Mouse (Mus musculus): ENCODE data around the gene Pax5. TPM values are rescaled to one million over a fixed set of nuclear protein-coding genes. Genes with fewer than 3 reads are reported as not detected.
A peak's percentile ranks its signal among the peaks of the same experiment; 100 is the strongest.

The Pax5 gene
- polyA plus RNA-seq, 1 experiment from 2014 or later: 0.71 TPM

DNA sequence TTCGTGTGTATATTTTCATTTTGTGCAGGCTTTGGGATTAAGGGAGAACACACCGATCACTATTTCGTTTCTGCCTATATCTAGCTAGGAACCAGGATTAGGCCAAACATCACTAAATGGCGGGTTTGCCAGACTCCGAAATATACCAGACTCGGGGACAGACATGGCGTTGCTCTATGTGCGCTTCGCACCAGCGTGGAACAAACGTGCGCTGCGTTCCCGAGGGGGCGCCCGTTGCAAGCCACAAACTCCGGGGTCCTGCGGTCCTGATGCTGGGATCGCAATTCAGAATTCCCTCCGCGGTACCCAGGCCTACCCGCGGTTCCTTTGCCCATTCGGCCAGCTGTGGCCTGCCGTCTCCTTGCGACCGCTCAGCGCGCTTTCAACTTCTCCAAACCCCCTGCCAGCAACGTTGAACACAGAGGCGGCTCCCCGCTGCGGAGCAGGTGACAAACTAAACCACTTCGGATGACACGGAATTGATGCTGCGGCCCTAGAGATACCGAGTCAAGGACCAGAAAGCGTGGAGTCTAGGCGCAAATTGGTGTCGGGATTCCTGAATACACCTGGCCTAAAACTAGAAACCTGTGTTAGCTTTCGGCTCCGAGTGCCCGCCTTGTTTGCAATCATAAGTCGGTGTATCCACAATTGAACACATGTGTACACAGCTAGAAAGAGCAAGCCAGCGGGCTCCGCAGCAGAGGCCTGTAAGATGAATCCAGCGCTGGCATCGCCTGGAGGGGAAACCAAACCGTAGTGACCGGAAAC lies 2.7 kb upstream of the Pax5 start:
- Histone ChIP-seq H3K36me3 (replicated peaks) (no peaks in the 10 kb centered on the region), H3K27me3 (ENCODE audit: poor library complexity, severe bottlenecking) (peaks cover 99% of the 10 kb centered on the region), H3K9me3 (no peaks in the 10 kb centered on the region), H3K4me1 (peaks cover 51% of the 10 kb centered on the region), H3K4me3 (peak overlapping the region; percentile 33), H3K27ac (no peak overlapping the region)
- WGBS: under 1% methylated on average over 50 of the region's 50 CpGs
- DNase-seq (ENCODE audit: extremely low spot score, low spot score): peak; percentile 55

DNA sequence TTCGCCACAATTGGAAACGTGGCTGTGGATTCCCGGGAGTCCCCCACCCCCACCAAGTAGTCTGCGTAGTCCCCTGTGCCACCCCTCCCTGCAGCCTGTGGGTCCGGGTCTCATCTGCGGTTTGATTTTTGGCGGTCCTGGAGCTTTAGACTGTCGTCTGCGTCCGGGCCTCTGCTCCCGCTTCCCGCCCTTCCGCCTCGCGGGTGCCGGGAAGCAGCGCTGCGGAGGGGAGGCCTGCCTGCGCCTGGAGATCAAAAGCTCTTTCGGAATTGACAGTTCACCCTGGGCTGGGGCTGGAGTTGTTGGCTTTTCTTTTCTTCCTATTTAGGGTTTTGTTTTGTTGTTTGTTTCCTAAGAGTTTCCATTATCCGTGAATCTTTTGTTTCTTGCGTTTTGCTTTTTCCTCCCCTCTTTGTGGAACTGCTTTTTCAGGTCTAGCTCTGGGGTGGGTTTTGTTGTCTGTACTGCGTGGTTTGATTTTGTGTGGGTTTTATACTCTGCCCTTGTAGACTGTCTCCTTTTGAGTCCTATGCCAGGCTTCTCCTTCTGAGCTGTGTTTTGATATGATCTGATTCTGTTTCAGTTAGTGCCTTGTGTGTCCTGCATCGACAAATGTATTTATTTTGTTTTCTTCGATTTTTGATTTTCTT lies 1.9 kb upstream of the Pax5 start:
- peak; percentile 48 for DNase-seq (ENCODE audit: extremely low spot score, low spot score)
- WGBS: under 1% methylated on average over 25 of the region's 25 CpGs
- Histone ChIP-seq H3K36me3 (replicated peaks) (no peaks in the 10 kb centered on the region), H3K4me3 (peak overlapping the region; percentile 45), H3K27ac (peak overlapping the region; percentile 54; the same call in 1 of the 2 replicates), H3K9me3 (no peaks in the 10 kb centered on the region), H3K4me1 (peaks cover 48% of the 10 kb centered on the region), H3K27me3 (ENCODE audit: poor library complexity, severe bottlenecking) (peaks cover 99% of the 10 kb centered on the region)

DNA sequence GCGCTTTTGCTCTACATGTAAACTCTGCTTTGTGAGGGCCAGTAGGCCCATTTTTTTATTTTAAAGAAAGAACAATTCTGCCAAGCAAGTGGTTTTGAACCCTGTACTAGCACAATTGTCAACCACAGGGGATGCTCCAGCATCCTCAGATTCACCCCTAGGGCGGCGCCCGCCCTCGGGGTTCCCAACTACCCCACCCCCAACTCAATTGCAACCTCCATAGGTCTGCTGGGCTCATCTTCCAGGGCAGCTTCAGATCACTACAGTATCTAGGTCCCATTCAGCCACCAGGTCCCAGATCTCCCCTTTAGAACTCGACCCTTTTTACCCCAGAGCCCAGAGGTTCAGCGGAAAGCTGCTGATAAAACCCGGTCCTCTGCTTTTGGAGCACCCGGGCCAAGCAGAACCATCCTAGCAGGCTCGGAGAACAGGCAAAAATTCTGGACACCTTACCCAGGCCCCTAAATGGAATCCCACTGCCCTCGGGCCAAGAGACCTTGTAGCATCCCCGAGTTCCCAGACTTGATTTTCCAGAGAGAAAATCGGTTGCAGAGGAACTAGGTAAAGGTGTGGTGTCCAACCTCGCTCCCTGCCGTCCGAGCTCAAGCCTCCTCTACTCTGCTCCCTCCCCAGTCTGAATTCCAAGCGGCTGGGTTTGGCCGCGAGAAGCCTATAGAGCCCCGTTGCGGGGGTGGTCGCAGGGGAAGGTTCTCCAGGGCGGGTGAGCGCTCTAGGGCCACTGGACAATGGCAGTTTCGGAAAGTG lies 1.0 kb upstream of the Pax5 start:
- no peaks in the 10 kb centered on the region for H3K36me3 ChIP-seq (replicated peaks)
- H3K4me1 ChIP-seq: peaks cover 39% of the 10 kb centered on the region
- H3K9me3 ChIP-seq: no peaks in the 10 kb centered on the region
- peaks cover 99% of the 10 kb centered on the region for H3K27me3 ChIP-seq (ENCODE audit: poor library complexity, severe bottlenecking)
- WGBS: 2% methylated on average over 25 of the region's 25 CpGs
- H3K27ac ChIP-seq: no peak overlapping the region; the same call in 1 of the 2 replicates
- DNase-seq (ENCODE audit: extremely low spot score, low spot score): peak; percentile 28
- H3K4me3 ChIP-seq: peak overlapping the region; percentile 45

DNA sequence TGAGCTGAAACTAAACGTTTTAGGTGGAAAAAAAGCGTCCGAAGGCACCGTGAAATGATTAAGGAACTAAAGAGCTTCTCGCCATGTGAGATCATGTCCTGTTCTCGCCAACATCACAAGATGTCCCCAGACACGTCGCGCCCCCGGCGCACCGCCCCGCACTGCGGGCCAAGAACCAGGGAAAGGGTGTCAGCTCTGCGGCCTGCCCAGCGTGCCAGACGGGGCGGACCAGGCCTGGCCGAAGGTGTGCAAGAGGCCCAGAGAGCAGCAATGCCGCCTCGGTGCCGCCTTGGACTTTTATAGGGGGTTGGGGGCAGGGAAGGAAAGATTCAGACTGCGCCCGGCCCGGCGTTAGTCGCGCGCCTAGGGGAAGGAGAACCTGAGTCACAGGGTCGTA lies 412 bp upstream of the Pax5 start:
- Histone ChIP-seq H3K4me1 (peaks cover 39% of the 10 kb centered on the region), H3K4me3 (peak overlapping the region; percentile 30), H3K27me3 (ENCODE audit: poor library complexity, severe bottlenecking) (peaks cover 100% of the 10 kb centered on the region), H3K9me3 (no peaks in the 10 kb centered on the region), H3K36me3 (replicated peaks) (no peaks in the 10 kb centered on the region), H3K27ac (no peak overlapping the region)
- under 1% methylated on average over 30 of the region's 30 CpGs for WGBS
- DNase-seq (ENCODE audit: extremely low spot score, low spot score): peak; percentile 53

DNA sequence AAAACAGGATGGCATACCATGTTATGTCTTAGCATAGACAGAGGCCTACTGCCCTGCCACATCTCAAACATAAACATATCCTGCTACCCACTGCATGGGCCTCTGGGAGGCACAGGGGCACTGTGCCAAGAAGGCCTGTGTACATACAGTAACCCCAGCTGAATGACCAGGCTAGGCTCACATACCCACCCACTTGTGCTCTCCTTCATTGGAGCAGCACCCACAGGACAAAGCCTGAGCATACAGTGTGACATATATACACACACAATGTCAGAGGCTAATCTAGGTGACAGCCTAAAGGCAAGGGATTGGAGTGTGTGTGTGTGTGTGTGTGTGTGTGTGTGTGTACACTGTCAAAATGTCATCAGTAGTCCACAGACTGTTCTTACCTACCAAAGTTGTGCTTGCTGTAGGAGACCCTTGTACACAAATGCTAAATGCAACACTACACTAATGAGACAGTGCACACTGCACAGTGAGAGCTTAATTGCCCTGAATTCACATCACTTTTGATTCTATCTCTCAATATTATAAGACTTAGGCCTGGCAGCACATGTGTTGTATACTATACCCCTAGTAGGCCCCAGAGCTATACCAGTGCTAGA lies 1.1 kb downstream of the Pax5 start:
- no peak overlapping the region for H3K4me3 ChIP-seq
- no peaks in the 10 kb centered on the region for H3K36me3 ChIP-seq (replicated peaks)
- peaks cover 43% of the 10 kb centered on the region for H3K4me1 ChIP-seq
- H3K27ac ChIP-seq: no peak overlapping the region
- no peak for DNase-seq (ENCODE audit: extremely low spot score, low spot score)
- H3K9me3 ChIP-seq: no peaks in the 10 kb centered on the region
- peaks cover 100% of the 10 kb centered on the region for H3K27me3 ChIP-seq (ENCODE audit: poor library complexity, severe bottlenecking)

DNA sequence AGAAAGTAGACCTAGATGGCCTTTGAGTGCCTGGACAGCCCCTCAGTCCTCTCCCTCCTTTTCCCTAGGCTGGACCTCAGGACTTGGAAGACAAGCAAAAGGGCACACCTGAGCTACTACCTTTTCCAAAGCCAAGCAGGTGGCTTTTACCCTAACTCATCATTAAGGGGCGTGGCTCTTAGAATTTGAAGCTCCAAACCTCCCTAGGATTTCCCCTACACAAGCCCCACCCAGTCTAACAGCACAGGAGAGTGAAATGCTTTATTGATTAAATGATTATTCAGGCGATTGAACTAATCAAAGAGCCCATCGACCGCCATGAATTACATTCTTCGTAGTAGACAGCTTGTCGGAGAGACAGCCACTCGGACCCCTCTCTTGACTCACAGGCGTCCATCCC lies 2.0 kb downstream of the Pax5 start:
- Histone ChIP-seq H3K27me3 (ENCODE audit: poor library complexity, severe bottlenecking) (peaks cover 100% of the 10 kb centered on the region), H3K9me3 (no peaks in the 10 kb centered on the region), H3K4me3 (no peak overlapping the region), H3K4me1 (peaks cover 43% of the 10 kb centered on the region), H3K27ac (no peak overlapping the region), H3K36me3 (replicated peaks) (no peaks in the 10 kb centered on the region)
- DNase-seq (ENCODE audit: extremely low spot score, low spot score): no peak
- 48% methylated on average over 8 of the region's 8 CpGs for WGBS

DNA sequence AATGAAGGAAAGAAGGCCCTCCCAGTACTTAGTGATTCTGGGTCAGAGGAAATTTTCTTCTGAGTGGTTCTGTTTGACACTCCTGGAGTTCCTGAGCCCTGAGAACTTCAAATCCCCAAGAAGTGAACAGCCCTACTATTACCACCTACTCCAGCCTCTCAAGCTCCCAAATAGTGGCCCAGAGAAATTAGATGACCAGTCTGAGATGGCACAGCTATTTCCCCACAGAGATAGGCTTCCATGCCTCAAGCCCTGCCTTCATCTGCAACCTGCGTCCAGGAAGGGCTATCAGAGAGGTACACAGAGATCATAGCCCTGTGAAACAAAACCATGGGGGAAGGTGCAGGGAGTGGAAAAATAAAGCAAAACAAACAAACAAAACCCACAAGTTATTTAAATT lies 3.4 kb downstream of the Pax5 start:
- H3K9me3 ChIP-seq: no peaks in the 10 kb centered on the region
- H3K36me3 ChIP-seq (replicated peaks): no peaks in the 10 kb centered on the region
- no peak for DNase-seq (ENCODE audit: extremely low spot score, low spot score)
- no peak overlapping the region for H3K4me3 ChIP-seq
- H3K27me3 ChIP-seq (ENCODE audit: poor library complexity, severe bottlenecking): peaks cover 100% of the 10 kb centered on the region
- no peak overlapping the region for H3K27ac ChIP-seq
- H3K4me1 ChIP-seq: peaks cover 43% of the 10 kb centered on the region
- WGBS: 45% methylated on average over 1 of the region's 1 CpGs

DNA sequence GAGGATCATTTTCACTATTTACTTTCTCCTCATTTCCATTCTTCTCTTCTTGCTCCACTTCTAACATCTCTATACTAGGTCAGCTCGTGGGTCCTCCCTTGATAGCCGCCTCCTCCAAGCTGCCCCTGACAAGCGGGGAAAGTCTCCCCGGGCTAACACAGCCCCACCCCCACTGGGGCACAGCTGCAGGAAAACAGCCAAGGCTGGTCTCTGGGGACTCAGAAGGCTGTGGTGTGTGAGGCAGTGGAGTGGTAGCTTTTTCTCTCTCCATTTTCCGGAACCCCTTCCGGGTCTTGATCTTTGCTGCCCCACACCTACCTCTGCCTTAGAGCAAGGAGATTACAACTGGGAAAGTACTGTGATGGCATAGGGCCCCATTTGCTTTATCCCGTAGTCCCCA lies 4.3 kb downstream of the Pax5 start:
- peaks cover 47% of the 10 kb centered on the region for H3K4me1 ChIP-seq
- WGBS: 8% methylated on average over 7 of the region's 7 CpGs
- H3K36me3 ChIP-seq (replicated peaks): no peaks in the 10 kb centered on the region
- DNase-seq (ENCODE audit: extremely low spot score, low spot score): no peak
- peaks cover 100% of the 10 kb centered on the region for H3K27me3 ChIP-seq (ENCODE audit: poor library complexity, severe bottlenecking)
- no peak overlapping the region for H3K27ac ChIP-seq
- H3K4me3 ChIP-seq: no peak overlapping the region
- no peaks in the 10 kb centered on the region for H3K9me3 ChIP-seq

DNA sequence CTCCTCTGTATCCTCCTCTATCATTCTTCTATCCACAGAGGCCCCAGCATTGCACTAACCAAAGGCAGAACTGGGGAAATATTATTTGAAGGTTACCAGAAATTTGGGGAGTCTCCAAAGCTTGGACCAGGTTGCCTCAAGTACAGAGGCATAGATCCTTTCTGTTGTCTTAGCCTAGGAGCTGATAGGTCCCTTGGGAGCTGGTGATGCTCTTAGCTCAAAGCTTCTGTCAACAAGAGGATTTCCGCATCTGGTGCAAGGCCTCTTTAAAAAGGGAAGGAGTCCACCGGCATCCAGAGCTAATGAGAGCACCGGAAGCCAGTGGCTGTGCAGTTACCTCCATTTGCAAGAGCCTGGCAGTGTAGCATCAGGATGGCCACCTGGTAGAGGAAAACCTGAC lies 5.1 kb downstream of the Pax5 start:
- H3K36me3 ChIP-seq (replicated peaks): no peaks in the 10 kb centered on the region
- no peak overlapping the region for H3K4me3 ChIP-seq
- H3K4me1 ChIP-seq: peaks cover 42% of the 10 kb centered on the region
- H3K27ac ChIP-seq: no peak overlapping the region
- 11% methylated on average over 3 of the region's 3 CpGs for WGBS
- no peaks in the 10 kb centered on the region for H3K9me3 ChIP-seq
- peaks cover 100% of the 10 kb centered on the region for H3K27me3 ChIP-seq (ENCODE audit: poor library complexity, severe bottlenecking)
- no peak for DNase-seq (ENCODE audit: extremely low spot score, low spot score)

DNA sequence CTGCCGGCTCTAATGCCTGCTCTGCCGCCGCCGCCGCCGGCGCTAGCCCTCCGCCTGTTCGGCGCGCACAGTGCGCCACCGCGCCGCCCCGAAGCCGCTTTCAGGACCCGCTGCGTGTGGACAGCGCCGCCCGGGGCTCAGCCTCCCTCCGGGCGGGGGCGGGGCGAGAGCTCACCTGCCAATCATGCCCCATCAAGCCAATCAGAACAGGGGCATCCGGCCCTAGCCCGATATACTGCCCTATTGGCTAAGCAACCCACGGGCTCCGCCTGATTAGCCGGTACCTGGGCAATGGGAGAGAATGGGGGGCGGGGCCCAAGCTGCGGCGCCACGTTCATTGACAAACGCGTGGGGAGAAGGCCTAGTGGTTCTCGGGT lies 5.9 kb downstream of the Pax5 start:
- Histone ChIP-seq H3K4me1 (peaks cover 42% of the 10 kb centered on the region), H3K4me3 (peak overlapping the region; percentile 58), H3K36me3 (replicated peaks) (no peaks in the 10 kb centered on the region), H3K9me3 (no peaks in the 10 kb centered on the region), H3K27me3 (ENCODE audit: poor library complexity, severe bottlenecking) (peaks cover 100% of the 10 kb centered on the region), H3K27ac (peak overlapping the region; percentile 46)
- DNase-seq (ENCODE audit: extremely low spot score, low spot score): peak; percentile 94
- WGBS: under 1% methylated on average over 38 of the region's 38 CpGs

DNA sequence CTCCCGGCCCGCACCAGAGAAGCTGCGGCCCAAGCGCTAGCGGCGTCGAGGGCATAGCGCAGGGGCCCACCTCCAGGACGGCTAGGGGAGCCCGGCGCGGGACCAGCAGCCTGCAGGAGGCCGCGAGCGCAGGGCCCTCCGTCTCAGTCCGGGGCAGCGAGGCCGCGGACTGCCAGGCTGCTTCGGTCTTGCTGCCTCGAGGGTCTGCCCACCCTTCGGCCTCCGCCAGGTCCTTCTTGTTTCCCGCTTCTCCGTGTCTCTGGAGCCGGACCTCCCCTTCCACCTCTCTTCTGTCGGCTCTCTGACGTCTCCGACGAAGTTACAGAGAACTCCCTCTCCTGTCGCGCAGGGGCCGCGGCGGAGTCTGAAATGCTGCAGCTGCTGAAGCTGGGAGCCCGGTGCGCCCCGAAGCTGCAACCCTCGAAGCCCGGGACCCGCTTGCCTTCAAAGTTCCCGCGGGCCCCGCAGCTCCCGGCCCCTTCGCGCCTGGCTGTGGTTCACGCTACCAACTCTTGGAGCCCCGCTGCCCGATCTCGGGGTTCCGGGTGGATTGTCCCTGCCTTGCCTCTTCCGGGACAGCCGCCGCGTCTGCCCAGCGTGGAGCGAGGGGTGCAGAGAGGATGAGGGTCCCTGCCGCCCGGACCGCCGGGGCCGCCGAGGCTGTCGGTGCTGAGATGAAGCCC lies 6.5 kb downstream of the Pax5 start:
- no peak for DNase-seq (ENCODE audit: extremely low spot score, low spot score)
- H3K4me3 ChIP-seq: peak overlapping the region; percentile 58
- under 1% methylated on average over 66 of the region's 66 CpGs for WGBS
- no peaks in the 10 kb centered on the region for H3K9me3 ChIP-seq
- H3K27ac ChIP-seq: peak overlapping the region; percentile 46
- H3K4me1 ChIP-seq: peaks cover 42% of the 10 kb centered on the region
- peaks cover 100% of the 10 kb centered on the region for H3K27me3 ChIP-seq (ENCODE audit: poor library complexity, severe bottlenecking)
- H3K36me3 ChIP-seq (replicated peaks): no peaks in the 10 kb centered on the region
